Mouse (Mus musculus) T-cell, adult 2 months (primary cell): Measurements from ENCODE around the gene Esrrg.

Source experiments
- DNase-seq: peaks from one replicate; pipeline ENCODE4 v3.0.0; 2022; ENCODE audit warnings: low spot score

Gene Esrrg

DNA sequence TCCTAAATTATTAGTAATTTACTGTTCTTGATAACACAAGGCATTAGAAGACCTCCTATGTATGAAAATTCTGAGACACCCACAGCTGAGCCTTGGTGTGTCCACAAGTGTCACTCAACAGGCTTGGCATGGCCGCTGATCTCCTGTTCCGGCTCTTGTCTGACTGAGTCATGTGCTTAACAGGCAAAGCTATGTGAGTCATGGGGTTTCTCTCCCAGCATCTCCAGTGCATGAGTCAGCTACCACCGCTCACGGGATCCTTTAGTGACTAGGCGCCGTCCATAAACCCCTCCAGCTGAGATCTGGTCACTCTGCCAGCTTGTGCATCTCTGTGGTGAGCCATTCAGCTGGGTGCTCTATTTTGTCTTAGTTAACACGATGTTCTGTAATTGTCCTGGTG lies 302.1 kb downstream of the Esrrg start:
- DNase-seq: no peak

GRCm38 (mm10) chr1:187911201-187911600 lies 302.6 kb downstream of the Esrrg start:
- DNase-seq: no peak

DNA sequence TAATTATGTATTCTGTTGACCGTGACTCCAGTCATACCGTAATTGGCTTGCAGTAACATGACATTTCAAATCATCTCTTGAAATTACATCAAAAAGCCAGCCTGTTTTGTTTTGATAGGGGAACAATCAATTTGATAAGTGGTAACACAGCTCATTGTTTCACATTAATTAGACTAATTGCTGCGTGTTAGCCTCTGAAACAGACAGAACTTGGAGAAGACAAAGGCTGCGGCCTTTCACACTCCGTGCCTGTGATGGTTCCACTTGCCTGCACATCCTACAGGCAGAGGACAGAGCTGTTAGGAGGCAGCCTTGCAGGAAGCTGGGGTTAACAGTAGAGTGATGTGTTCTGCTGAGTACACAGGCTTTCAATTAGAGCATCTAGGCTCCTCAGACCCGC lies 309.7 kb downstream of the Esrrg start:
- no peak for DNase-seq

GRCm38 (mm10) chr1:187918939-187919338 lies 310.3 kb downstream of the Esrrg start:
- no peak for DNase-seq

GRCm38 (mm10) chr1:187920156-187920777 lies 311.7 kb downstream of the Esrrg start:
- DNase-seq: no peak

- DNase-seq: no peak
Measured at GRCm38 (mm10) chr1:187931146-187931545, 322.6 kb downstream of the Esrrg start.

- DNase-seq: no peak
Measured at GRCm38 (mm10) chr1:187938652-187939051, 330.1 kb downstream of the Esrrg start.

- DNase-seq: no peak
Measured at GRCm38 (mm10) chr1:187939078-187939477, 330.5 kb downstream of the Esrrg start.

- DNase-seq: no peak
Measured at GRCm38 (mm10) chr1:187951506-187951905, 342.9 kb downstream of the Esrrg start.

- no peak for DNase-seq
Measured at GRCm38 (mm10) chr1:187956702-187957101, 348.1 kb downstream of the Esrrg start.

- DNase-seq: no peak
Measured at GRCm38 (mm10) chr1:187959192-187959591, 350.6 kb downstream of the Esrrg start.

GRCm38 (mm10) chr1:187961452-187961851 lies 352.9 kb downstream of the Esrrg start:
- DNase-seq: no peak

DNA sequence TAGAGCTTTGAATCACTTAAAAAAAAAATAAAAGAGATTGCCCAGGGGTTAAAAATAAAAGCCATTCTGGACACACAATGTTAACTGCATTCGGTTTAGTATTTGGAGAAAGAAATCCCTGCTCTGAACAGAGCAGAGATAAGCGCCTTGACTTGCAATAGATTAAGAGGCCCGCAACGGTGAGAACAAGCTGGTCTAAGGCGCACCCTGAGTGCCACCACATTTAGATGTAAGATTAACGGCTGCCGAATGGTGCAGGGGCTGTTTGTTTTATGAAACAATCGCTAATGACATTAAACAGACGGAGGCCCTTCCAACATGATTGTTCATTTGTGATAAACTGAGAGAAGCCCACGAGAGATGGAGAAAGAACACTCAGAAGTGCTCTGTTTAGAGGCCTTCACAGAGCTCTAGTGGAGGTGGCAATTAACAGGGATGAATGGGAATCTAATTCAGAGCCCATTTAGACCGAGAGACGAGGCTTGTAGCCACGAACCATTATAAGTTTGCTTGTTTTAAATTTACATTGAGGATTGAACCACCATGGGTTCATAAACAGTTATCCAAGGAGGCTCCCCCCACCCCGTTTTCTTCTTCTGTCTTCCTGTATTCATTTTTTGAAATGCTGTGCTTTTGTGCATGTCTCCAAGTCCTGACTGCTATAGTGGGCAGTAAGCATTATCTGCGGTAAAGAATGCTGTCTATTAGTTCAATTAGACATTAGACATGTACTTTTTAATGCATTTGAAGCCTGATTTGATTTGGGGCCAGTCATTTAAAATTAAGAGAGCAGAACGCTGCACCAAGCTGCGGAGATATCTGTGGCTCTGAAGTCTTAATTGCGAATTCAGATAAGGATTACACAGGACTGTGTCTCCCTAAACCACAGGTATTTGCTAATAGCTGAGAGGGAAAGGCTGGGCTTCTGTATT lies 356.5 kb downstream of the Esrrg start:
- no peak for DNase-seq

DNA sequence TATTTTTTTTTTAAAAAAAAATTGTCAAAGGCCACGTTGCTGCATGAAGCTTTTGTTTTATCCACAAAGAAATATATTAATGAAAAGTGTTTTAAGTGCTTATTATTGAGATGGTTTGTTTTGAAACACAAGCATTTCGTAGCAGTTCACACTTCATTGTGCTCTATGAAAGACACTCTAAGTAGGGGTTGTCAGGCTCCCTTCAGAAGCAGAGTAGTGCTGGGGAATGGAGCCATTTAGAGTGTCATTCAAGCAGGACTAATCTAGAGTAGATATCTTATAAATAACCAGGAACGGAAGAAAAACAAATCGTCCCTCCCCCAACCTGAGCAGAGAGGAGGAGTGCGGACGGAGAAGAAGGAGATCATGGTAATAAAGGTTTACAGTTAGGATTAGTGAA lies 357.3 kb downstream of the Esrrg start:
- no peak for DNase-seq

GRCm38 (mm10) chr1:187968379-187968778 lies 359.8 kb downstream of the Esrrg start:
- DNase-seq: no peak

DNA sequence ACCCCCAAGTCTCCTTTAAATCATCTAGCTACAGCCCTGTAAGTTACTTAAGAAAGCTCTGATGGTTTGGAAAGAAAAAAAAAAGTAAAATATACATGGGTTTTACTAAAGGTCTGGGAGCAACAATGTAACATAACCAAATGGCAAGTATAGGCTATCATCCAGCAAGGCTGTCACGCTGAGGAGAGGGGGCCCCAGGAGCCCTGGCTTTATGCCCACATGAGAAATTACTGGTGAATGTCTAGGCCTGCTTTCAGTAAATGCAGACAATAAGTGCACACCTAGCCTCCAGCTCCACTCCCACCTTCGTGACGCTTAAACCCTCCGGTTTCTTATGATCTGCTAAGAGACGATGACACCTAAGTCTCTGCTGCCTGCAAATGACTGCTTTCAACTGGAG lies 360.9 kb downstream of the Esrrg start:
- DNase-seq: no peak

GRCm38 (mm10) chr1:187974396-187974795 lies 365.8 kb downstream of the Esrrg start:
- DNase-seq: no peak

DNA sequence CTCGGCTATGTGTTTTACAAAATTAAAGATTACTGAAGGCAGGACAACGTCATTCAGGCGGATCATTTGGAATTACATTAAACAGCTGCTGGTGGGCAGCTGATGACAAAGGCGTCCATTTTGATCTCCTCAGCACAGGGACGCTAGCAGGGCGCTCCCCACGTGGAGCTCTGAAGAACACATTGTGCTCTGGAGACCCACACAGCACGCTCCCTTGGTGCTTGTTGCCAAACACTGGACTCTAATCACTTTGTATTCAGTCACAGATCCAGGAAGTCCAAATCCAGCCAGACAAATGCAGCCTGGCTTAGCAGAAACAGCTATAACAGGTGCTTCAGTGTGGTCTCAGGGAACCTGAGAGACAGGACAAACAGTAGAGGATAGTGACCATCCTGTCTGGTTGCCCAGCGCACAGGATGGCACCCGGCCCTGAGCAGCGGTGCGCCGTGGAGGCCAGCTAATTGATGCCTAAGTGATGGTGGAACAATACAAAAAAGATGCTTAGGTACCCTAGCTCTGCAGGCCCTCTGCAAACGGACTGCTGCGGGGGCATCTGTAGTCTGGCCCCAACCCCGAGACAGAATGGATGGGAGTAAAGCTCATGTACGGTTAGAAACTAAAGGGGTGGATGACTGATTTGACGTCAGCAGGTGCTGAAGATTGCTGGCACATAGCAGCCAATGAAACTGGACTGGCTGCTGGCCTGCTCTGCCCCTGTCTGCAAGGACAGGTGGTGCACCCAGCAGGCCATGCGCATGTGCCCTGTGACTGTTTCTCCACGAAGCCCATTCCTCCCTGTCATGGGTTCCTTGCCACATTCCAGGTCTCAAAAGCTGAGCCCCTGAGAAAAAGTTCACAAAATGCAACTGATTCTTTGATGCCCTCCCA lies 367.1 kb downstream of the Esrrg start:
- no peak for DNase-seq

- DNase-seq: no peak
Measured at GRCm38 (mm10) chr1:187976353-187976730, 367.8 kb downstream of the Esrrg start.

GRCm38 (mm10) chr1:187981028-187981427 lies 372.4 kb downstream of the Esrrg start:
- no peak for DNase-seq

- no peak for DNase-seq
Measured at GRCm38 (mm10) chr1:187983177-187983576, 374.6 kb downstream of the Esrrg start.

GRCm38 (mm10) chr1:187990161-187990560 lies 381.6 kb downstream of the Esrrg start:
- DNase-seq: no peak
